Mouse (Mus musculus): ENCODE measurements at regions not wholly inside any gene's neighbourhood (a gene's known extent, or its start where the extent isn't known, plus 50 kb on each side); places are given as distances from the start of the nearest gene placed in this dataset.

DNA sequence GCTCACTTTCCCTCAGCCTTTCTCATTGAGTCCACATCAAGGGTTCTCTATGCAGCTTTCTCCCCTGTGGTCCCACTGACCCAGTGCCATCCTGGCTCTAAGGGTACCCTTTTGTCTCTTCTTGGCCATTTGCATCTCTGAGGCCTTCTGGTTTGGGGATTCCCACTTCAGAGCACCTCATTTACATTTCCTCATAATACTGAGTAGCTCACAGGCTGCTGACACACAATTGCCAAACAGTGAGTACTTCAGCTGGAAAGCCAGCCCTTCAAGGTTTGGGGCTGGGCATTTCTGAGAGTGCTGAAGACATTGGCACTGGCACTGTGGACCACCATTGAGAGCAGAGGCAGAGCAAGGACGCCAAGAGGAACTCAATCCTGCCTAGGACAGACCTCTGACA, 99.2 kb downstream of the Rassf10 start:
- H3K36me3 ChIP-seq (ENCODE audit: control insufficient read depth, insufficient read depth, low read length) = no peaks in the 10 kb centered on the region
- no peak overlapping the region for H3K27ac ChIP-seq (ENCODE audit: low read depth)
- DNase-seq (ENCODE audit: low spot score) (no peak), ATAC-seq (replicated peaks; ENCODE audit: low FRiP score, low TSS enrichment, low read depth) (no peak)
- 48% methylated on average over 1 of the region's 1 CpGs for WGBS
- H3K27me3 ChIP-seq (replicated peaks; ENCODE audit: control insufficient read depth, insufficient read depth, low read length) = no peaks in the 10 kb centered on the region
- no peak overlapping the region for H3K4me2 ChIP-seq (ENCODE audit: low read length)
- H3K9ac ChIP-seq (ENCODE audit: low read length) = no peak overlapping the region
- peaks cover 4% of the 10 kb centered on the region; the same call in 1 of the 2 replicates for H3K4me1 ChIP-seq (replicated peaks; ENCODE audit: control insufficient read depth, insufficient read depth, low read length)
- no peaks in the 10 kb centered on the region for H3K9me3 ChIP-seq (ENCODE audit: control insufficient read depth, low read length)
- H3K4me3 ChIP-seq (ENCODE audit: low read depth, low read length) = no peak overlapping the region

DNA sequence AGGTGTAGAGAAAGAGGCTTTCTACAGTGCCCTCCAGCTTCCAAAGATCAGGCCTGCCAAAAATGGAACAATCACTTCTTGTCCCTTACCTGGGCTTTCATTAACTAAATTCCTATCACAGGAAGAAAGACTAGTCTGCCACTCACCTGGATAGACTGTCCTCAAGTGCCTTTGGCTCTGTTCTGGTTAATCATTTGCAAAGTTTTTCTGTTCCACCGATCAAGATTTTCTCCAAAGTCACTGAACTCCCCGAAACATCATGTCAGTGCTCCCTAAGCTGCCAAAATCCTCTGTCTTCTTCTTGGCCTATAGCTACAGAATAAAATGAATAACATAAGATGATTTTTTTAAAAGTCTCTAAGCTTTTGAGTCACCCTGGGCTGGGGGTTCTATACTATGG, 102.7 kb downstream of the Rassf10 start:
- WGBS = 63% methylated on average over 2 of the region's 2 CpGs
- Histone ChIP-seq H3K36me3 (ENCODE audit: control insufficient read depth, insufficient read depth, low read length) (no peaks in the 10 kb centered on the region), H3K4me2 (ENCODE audit: low read length) (no peak overlapping the region), H3K9ac (ENCODE audit: low read length) (no peak overlapping the region), H3K27ac (ENCODE audit: low read depth) (no peak overlapping the region), H3K9me3 (ENCODE audit: control insufficient read depth, low read length) (no peaks in the 10 kb centered on the region), H3K4me1 (replicated peaks; ENCODE audit: control insufficient read depth, insufficient read depth, low read length) (peaks cover 17% of the 10 kb centered on the region), H3K27me3 (replicated peaks; ENCODE audit: control insufficient read depth, insufficient read depth, low read length) (no peaks in the 10 kb centered on the region), H3K4me3 (ENCODE audit: low read depth, low read length) (no peak overlapping the region)
- ATAC-seq (replicated peaks; ENCODE audit: low FRiP score, low TSS enrichment, low read depth) = no peak
- no peak for DNase-seq (ENCODE audit: low spot score)

DNA sequence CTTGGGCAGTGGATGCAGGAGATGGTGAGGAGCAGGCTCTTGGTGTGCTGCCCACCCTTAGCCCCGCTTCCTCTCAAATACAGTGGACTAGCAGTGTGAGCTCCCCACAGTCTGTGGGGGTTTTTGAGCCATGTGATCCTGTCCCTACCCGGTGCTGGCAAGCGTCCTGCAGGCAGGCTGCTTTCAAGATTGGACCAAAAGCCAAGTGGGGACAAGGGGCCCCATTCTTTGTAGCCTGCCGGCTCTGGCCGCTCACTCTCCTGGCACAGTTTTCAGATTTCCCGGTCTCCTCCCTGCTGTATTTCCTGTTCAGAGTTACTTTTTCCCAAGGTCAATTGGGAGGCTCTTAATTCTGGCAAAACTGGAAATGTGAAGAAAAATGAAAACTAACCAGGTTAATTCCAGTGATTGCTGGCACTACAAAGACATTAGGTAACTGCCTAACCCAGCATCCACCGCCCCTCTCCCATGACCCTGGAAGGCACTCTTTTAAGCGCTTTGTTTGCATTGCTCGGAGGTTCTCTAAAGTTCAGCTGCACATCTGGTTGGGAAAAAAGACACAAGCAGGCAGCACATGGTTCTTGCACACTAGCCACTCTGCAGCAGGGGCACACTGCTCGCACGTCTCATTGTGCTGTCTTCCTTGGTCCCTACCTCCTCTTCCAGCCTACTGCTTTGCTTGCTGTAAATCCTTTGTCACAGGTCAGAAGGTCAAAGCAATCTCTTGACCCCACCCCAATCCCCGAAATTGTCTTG, 105.6 kb downstream of the Rassf10 start:
- Histone ChIP-seq H3K4me2 (ENCODE audit: low read length) (peak overlapping the region; percentile 26), H3K9ac (ENCODE audit: low read length) (no peak overlapping the region), H3K4me1 (replicated peaks; ENCODE audit: control insufficient read depth, insufficient read depth, low read length) (peaks cover 17% of the 10 kb centered on the region), H3K4me3 (ENCODE audit: low read depth, low read length) (no peak overlapping the region), H3K27me3 (replicated peaks; ENCODE audit: control insufficient read depth, insufficient read depth, low read length) (no peaks in the 10 kb centered on the region), H3K27ac (ENCODE audit: low read depth) (peak overlapping the region; percentile 57), H3K9me3 (ENCODE audit: control insufficient read depth, low read length) (no peaks in the 10 kb centered on the region), H3K36me3 (ENCODE audit: control insufficient read depth, insufficient read depth, low read length) (no peaks in the 10 kb centered on the region)
- no peak; the same call in 1 of the 2 replicates for ATAC-seq (replicated peaks; ENCODE audit: low FRiP score, low TSS enrichment, low read depth)
- peak; percentile 66 for DNase-seq (ENCODE audit: low spot score)
- WGBS = 17% methylated on average over 12 of the region's 12 CpGs

GRCm38 (mm10) chr7:113059967-113060284, 106.2 kb downstream of the Rassf10 start:
- no peaks in the 10 kb centered on the region for H3K9me3 ChIP-seq (ENCODE audit: control insufficient read depth, low read length)
- WGBS = 37% methylated on average over 5 of the region's 5 CpGs
- DNase-seq (ENCODE audit: low spot score) (no peak), ATAC-seq (replicated peaks; ENCODE audit: low FRiP score, low TSS enrichment, low read depth) (no peak)
- H3K36me3 ChIP-seq (ENCODE audit: control insufficient read depth, insufficient read depth, low read length) = no peaks in the 10 kb centered on the region
- H3K9ac ChIP-seq (ENCODE audit: low read length) = no peak overlapping the region
- no peak overlapping the region for H3K4me3 ChIP-seq (ENCODE audit: low read depth, low read length)
- peak overlapping the region; percentile 57 for H3K27ac ChIP-seq (ENCODE audit: low read depth)
- no peaks in the 10 kb centered on the region for H3K27me3 ChIP-seq (replicated peaks; ENCODE audit: control insufficient read depth, insufficient read depth, low read length)
- peaks cover 17% of the 10 kb centered on the region for H3K4me1 ChIP-seq (replicated peaks; ENCODE audit: control insufficient read depth, insufficient read depth, low read length)
- H3K4me2 ChIP-seq (ENCODE audit: low read length) = peak overlapping the region; percentile 26; the same call in 1 of the 2 replicates

DNA sequence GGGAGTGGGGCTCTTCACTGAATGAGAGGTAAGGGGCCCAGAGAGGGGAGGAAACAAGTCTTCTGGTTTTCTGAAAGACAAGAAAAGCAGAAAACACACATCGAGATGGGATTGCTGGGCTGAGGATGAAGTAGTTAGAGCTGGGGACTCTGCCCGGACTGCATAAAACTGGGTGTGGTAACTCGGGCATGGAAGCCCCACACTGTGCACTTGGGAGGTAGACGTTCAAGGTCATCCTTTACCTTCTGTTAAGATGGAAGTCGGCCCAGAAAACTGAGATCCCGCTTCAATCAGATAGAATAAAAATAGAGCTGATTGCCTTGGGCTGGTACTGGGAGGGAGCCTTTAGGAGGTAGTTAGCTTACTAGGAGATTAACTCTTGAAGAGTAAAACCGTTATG, 107.2 kb downstream of the Rassf10 start:
- no peak overlapping the region for H3K4me2 ChIP-seq (ENCODE audit: low read length)
- H3K9ac ChIP-seq (ENCODE audit: low read length) = no peak overlapping the region
- H3K36me3 ChIP-seq (ENCODE audit: control insufficient read depth, insufficient read depth, low read length) = no peaks in the 10 kb centered on the region
- peaks cover 17% of the 10 kb centered on the region for H3K4me1 ChIP-seq (replicated peaks; ENCODE audit: control insufficient read depth, insufficient read depth, low read length)
- H3K27me3 ChIP-seq (replicated peaks; ENCODE audit: control insufficient read depth, insufficient read depth, low read length) = no peaks in the 10 kb centered on the region
- DNase-seq (ENCODE audit: low spot score) = no peak
- ATAC-seq (replicated peaks; ENCODE audit: low FRiP score, low TSS enrichment, low read depth) = no peak
- H3K9me3 ChIP-seq (ENCODE audit: control insufficient read depth, low read length) = no peaks in the 10 kb centered on the region
- WGBS = 69% methylated on average over 7 of the region's 7 CpGs
- H3K4me3 ChIP-seq (ENCODE audit: low read depth, low read length) = no peak overlapping the region
- no peak overlapping the region for H3K27ac ChIP-seq (ENCODE audit: low read depth)

GRCm38 (mm10) chr7:113066536-113066935, 112.8 kb downstream of the Rassf10 start:
- ATAC-seq (replicated peaks; ENCODE audit: low FRiP score, low TSS enrichment, low read depth) (no peak), DNase-seq (ENCODE audit: low spot score) (no peak)
- H3K36me3 ChIP-seq (ENCODE audit: control insufficient read depth, insufficient read depth, low read length) = no peaks in the 10 kb centered on the region
- no peak overlapping the region for H3K4me3 ChIP-seq (ENCODE audit: low read depth, low read length)
- no peaks in the 10 kb centered on the region for H3K4me1 ChIP-seq (replicated peaks; ENCODE audit: control insufficient read depth, insufficient read depth, low read length)
- no peak overlapping the region for H3K27ac ChIP-seq (ENCODE audit: low read depth)
- H3K4me2 ChIP-seq (ENCODE audit: low read length) = no peak overlapping the region
- no peaks in the 10 kb centered on the region for H3K27me3 ChIP-seq (replicated peaks; ENCODE audit: control insufficient read depth, insufficient read depth, low read length)
- H3K9me3 ChIP-seq (ENCODE audit: control insufficient read depth, low read length) = no peaks in the 10 kb centered on the region
- no peak overlapping the region for H3K9ac ChIP-seq (ENCODE audit: low read length)
- WGBS = 79% methylated on average over 12 of the region's 12 CpGs

- DNase-seq (ENCODE audit: low spot score) (no peak), ATAC-seq (replicated peaks; ENCODE audit: low FRiP score, low TSS enrichment, low read depth) (no peak)
- Histone ChIP-seq H3K9ac (ENCODE audit: low read length) (no peak overlapping the region), H3K9me3 (ENCODE audit: control insufficient read depth, low read length) (no peaks in the 10 kb centered on the region), H3K4me3 (ENCODE audit: low read depth, low read length) (no peak overlapping the region), H3K4me2 (ENCODE audit: low read length) (no peak overlapping the region), H3K27ac (ENCODE audit: low read depth) (no peak overlapping the region), H3K27me3 (replicated peaks; ENCODE audit: control insufficient read depth, insufficient read depth, low read length) (no peaks in the 10 kb centered on the region), H3K4me1 (replicated peaks; ENCODE audit: control insufficient read depth, insufficient read depth, low read length) (no peaks in the 10 kb centered on the region), H3K36me3 (ENCODE audit: control insufficient read depth, insufficient read depth, low read length) (no peaks in the 10 kb centered on the region)
- WGBS = 95% methylated on average over 6 of the region's 6 CpGs
Measured at GRCm38 (mm10) chr7:113068296-113068695, 114.5 kb downstream of the Rassf10 start.

GRCm38 (mm10) chr7:113069336-113069924, 115.7 kb downstream of the Rassf10 start:
- Histone ChIP-seq H3K9ac (ENCODE audit: low read length) (no peak overlapping the region), H3K9me3 (ENCODE audit: control insufficient read depth, low read length) (no peaks in the 10 kb centered on the region), H3K27me3 (replicated peaks; ENCODE audit: control insufficient read depth, insufficient read depth, low read length) (no peaks in the 10 kb centered on the region), H3K4me2 (ENCODE audit: low read length) (no peak overlapping the region), H3K27ac (ENCODE audit: low read depth) (no peak overlapping the region), H3K4me1 (replicated peaks; ENCODE audit: control insufficient read depth, insufficient read depth, low read length) (no peaks in the 10 kb centered on the region), H3K36me3 (ENCODE audit: control insufficient read depth, insufficient read depth, low read length) (no peaks in the 10 kb centered on the region), H3K4me3 (ENCODE audit: low read depth, low read length) (no peak overlapping the region)
- WGBS = 58% methylated on average over 4 of the region's 4 CpGs
- DNase-seq (ENCODE audit: low spot score) = no peak
- no peak for ATAC-seq (replicated peaks; ENCODE audit: low FRiP score, low TSS enrichment, low read depth)

DNA sequence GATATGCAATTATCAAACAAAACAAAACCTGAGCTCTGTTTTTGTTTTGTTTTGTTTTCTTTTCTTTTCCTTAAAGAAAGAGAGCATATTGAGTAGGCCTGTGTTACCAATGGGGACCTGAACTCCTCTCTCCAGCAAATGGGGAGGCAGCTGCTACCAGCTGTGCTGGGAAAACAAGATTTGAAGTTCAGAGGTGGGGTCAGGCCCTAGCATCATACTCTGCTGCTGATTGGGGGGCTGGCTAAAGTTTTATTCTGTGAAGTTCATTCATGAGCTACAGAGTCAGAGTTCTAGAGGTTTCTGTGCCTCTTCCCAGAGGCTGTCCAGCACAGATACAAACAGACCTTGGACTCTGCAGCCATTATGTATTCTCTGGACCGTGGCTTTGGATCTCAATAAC, 117.7 kb downstream of the Rassf10 start:
- no peak overlapping the region for H3K9ac ChIP-seq (ENCODE audit: low read length)
- 76% methylated on average over 1 of the region's 1 CpGs for WGBS
- ATAC-seq (replicated peaks; ENCODE audit: low FRiP score, low TSS enrichment, low read depth) (no peak), DNase-seq (ENCODE audit: low spot score) (no peak)
- H3K36me3 ChIP-seq (ENCODE audit: control insufficient read depth, insufficient read depth, low read length) = no peaks in the 10 kb centered on the region
- H3K4me3 ChIP-seq (ENCODE audit: low read depth, low read length) = no peak overlapping the region
- no peak overlapping the region for H3K27ac ChIP-seq (ENCODE audit: low read depth)
- H3K9me3 ChIP-seq (ENCODE audit: control insufficient read depth, low read length) = no peaks in the 10 kb centered on the region
- H3K4me2 ChIP-seq (ENCODE audit: low read length) = no peak overlapping the region
- H3K4me1 ChIP-seq (replicated peaks; ENCODE audit: control insufficient read depth, insufficient read depth, low read length) = no peaks in the 10 kb centered on the region
- no peaks in the 10 kb centered on the region for H3K27me3 ChIP-seq (replicated peaks; ENCODE audit: control insufficient read depth, insufficient read depth, low read length)
